Mouse (Mus musculus) C2C12 (cell line): ENCODE measurements around the gene Col16a1. TPM values are rescaled to one million over a fixed set of nuclear protein-coding genes. Genes with fewer than 3 reads are reported as not detected.

ENCODE experiments used
- H3K27me3 ChIP-seq: one replicate; pipeline ENCODE4 v1.6.1; 2011; ENCODE audit not compliant: control insufficient read depth, insufficient read depth, insufficient read length
- H3K36me3 ChIP-seq: one replicate; pipeline ENCODE4 v1.6.1; 2011; ENCODE audit not compliant: control insufficient read depth, insufficient read depth
- H3K4me3 ChIP-seq: one replicate; pipeline ENCODE4 v1.5.1; 2011; ENCODE audit warnings: mild to moderate bottlenecking, control low read depth; ENCODE audit not compliant: poor library complexity, insufficient read depth, severe bottlenecking
- H3K79me2 ChIP-seq: one replicate; pipeline ENCODE4 v1.6.1; 2011; ENCODE audit not compliant: control insufficient read depth, insufficient read depth
- H3K79me3 ChIP-seq: one replicate; pipeline ENCODE4 v1.6.1; 2011; ENCODE audit warnings: low read depth, control low read depth
- H3ac ChIP-seq: one replicate; pipeline ENCODE3; 2011; ENCODE audit warnings: low read depth; ENCODE audit not compliant: control insufficient read depth, insufficient read length
- CEBPB ChIP-seq: IDR thresholded peaks from one replicate; pipeline ENCODE4 v1.6.1; 2011; ENCODE audit warnings: low read depth, mild to moderate bottlenecking, control low read depth, moderate library complexity
- CTCF ChIP-seq: IDR thresholded peaks from one replicate; pipeline ENCODE4 v1.5.1; 2011; ENCODE audit not compliant: control insufficient read depth, insufficient read depth, insufficient read length
- FOSL1 ChIP-seq: IDR thresholded peaks from one replicate; pipeline ENCODE4 v1.8.0; 2011; ENCODE audit warnings: mild to moderate bottlenecking, low read length; ENCODE audit not compliant: poor library complexity, insufficient read depth, severe bottlenecking
- MAX ChIP-seq: IDR thresholded peaks from one replicate; pipeline ENCODE4 v1.6.1; 2011; ENCODE audit warnings: mild to moderate bottlenecking, control low read depth
- MYOD1 ChIP-seq: IDR thresholded peaks from one replicate; pipeline ENCODE4 v1.6.1; 2011; ENCODE audit warnings: low read depth; ENCODE audit not compliant: control insufficient read depth, insufficient read length
- MYOG ChIP-seq: IDR thresholded peaks from one replicate; pipeline ENCODE4 v1.6.1; 2011; ENCODE audit not compliant: control insufficient read depth, insufficient read length; ENCODE audit errors: extremely low read depth
- USF1 ChIP-seq: IDR thresholded peaks from one replicate; pipeline ENCODE4 v1.6.1; 2011; ENCODE audit warnings: low read depth, mild to moderate bottlenecking, control low read depth, moderate library complexity
- polyA plus RNA-seq: library from polyadenylated mRNA; unstranded; fragments of >200 nt; fragmentation: generic; extraction: Trizol; gene quantifications from one replicate; pipeline ENCODE4 v1.2.1, GENCODE M21; 2012; ENCODE audit warnings: missing spikeins

Gene Col16a1
- polyA plus RNA-seq, 1 experiment = 7.5 TPM

DNA sequence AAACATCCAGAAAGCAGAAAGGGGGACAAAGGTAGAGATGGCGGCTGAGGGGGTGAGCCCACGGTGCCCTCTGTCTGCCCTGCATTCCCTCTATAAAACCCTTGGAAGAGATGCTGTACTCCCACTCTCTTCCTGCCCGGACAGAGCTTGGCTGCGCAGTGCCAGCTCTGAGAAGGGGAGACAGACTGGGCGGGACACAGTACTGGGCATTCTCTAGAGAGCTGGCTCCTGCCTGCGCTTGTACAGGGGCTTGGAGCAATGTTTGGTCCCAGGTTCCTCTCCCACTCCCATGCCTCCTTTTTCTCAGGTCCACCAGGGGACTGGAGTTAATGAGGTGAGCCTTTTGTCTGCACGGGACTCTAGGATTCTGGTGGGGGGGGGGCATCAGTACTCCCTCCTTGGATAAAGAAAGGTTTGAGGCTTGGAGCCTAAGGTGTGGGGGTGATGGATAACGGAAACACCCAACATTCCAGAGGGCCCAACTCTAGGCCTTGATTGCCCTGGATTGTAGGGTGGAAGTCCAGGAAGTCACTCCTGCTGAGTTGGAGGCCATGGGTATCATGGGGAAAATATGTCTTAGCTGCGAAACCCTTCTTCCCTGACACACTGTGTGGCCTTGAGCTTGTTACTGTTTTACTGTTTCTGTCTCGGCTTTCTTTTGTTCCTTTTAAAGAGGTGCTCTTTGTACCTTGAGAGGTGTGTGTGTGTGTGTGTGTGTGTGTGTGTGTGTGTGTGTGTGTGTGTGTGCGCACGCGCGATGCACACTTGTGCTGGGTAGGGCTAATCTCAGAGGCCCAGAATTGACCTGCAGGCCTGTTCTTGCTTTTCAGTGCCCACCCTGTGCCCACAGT lies 7.7 kb downstream of the Col16a1 start:
- TF ChIP-seq CEBPB = no peak
- TF ChIP-seq CTCF = no peak
- no peak for TF ChIP-seq MYOD1
- TF ChIP-seq MYOG = no peak
- TF ChIP-seq FOSL1 = no peak
- no peak for TF ChIP-seq USF1
- TF ChIP-seq MAX = no peak
- Histone ChIP-seq H3K27me3 (no peaks in the 10 kb centered on the region), H3K4me3 (no peak overlapping the region), H3K79me2 (no peaks in the 10 kb centered on the region), H3K36me3 (peaks cover 5% of the 10 kb centered on the region), H3K79me3 (no peaks in the 10 kb centered on the region), H3ac (no peak overlapping the region)

GRCm38 (mm10) chr4:130056011-130056322 lies 8.3 kb downstream of the Col16a1 start:
- TF ChIP-seq MAX (no peak), MYOD1 (no peak), CTCF (no peak), USF1 (no peak), CEBPB (no peak), MYOG (no peak), FOSL1 (no peak)
- no peaks in the 10 kb centered on the region for H3K27me3 ChIP-seq
- H3K79me3 ChIP-seq = no peaks in the 10 kb centered on the region
- no peak overlapping the region for H3ac ChIP-seq
- H3K36me3 ChIP-seq = peaks cover 5% of the 10 kb centered on the region
- H3K79me2 ChIP-seq = no peaks in the 10 kb centered on the region
- H3K4me3 ChIP-seq = no peak overlapping the region

- TF ChIP-seq FOSL1 = no peak
- TF ChIP-seq CEBPB = no peak
- no peak for TF ChIP-seq MAX
- TF ChIP-seq USF1 = no peak
- no peak for TF ChIP-seq CTCF
- TF ChIP-seq MYOD1 = no peak
- no peak for TF ChIP-seq MYOG
- H3ac ChIP-seq = no peak overlapping the region
- peaks cover 5% of the 10 kb centered on the region for H3K36me3 ChIP-seq
- H3K4me3 ChIP-seq = no peak overlapping the region
- no peaks in the 10 kb centered on the region for H3K27me3 ChIP-seq
- H3K79me3 ChIP-seq = no peaks in the 10 kb centered on the region
- H3K79me2 ChIP-seq = no peaks in the 10 kb centered on the region
These were observed 8.8 kb downstream of the Col16a1 start for GRCm38 (mm10) chr4:130056471-130056870.

GRCm38 (mm10) chr4:130060937-130061336 lies 13.3 kb downstream of the Col16a1 start:
- no peaks in the 10 kb centered on the region for H3K79me2 ChIP-seq
- no peak overlapping the region for H3K4me3 ChIP-seq
- no peaks in the 10 kb centered on the region for H3K79me3 ChIP-seq
- H3ac ChIP-seq = no peak overlapping the region
- H3K27me3 ChIP-seq = no peaks in the 10 kb centered on the region
- H3K36me3 ChIP-seq = peaks cover 5% of the 10 kb centered on the region
- no peak for TF ChIP-seq MYOD1
- TF ChIP-seq CTCF = no peak
- TF ChIP-seq USF1 = no peak
- no peak for TF ChIP-seq MYOG
- TF ChIP-seq MAX = no peak
- no peak for TF ChIP-seq CEBPB
- no peak for TF ChIP-seq FOSL1

GRCm38 (mm10) chr4:130063191-130063590 lies 15.6 kb downstream of the Col16a1 start:
- no peak overlapping the region for H3K4me3 ChIP-seq
- H3K27me3 ChIP-seq = no peaks in the 10 kb centered on the region
- H3K36me3 ChIP-seq = peaks cover 5% of the 10 kb centered on the region
- H3ac ChIP-seq = no peak overlapping the region
- no peaks in the 10 kb centered on the region for H3K79me2 ChIP-seq
- TF ChIP-seq CTCF (no peak), MAX (no peak), CEBPB (no peak), MYOG (no peak), FOSL1 (no peak), MYOD1 (no peak), USF1 (no peak)
- H3K79me3 ChIP-seq = no peaks in the 10 kb centered on the region

DNA sequence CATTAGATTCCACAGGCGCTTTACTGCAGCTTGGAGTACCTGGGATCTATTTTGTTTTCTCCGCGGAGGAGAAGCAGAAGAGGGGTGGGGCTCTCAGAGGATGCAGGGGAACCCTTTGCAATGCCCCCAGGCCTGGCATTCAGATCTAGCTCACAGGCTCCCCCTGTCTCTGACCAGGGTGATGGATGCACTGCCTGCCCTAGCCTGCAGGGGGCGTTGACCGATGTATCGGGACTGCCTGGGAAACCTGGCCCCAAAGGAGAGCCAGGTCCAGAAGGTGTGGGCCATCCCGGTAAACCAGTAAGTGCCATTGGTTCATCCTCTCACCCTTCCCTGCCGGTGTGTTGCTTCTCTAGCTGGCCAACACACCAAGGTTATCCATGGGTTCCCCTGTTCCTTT lies 19.2 kb downstream of the Col16a1 start:
- H3K79me3 ChIP-seq = no peaks in the 10 kb centered on the region
- H3ac ChIP-seq = no peak overlapping the region
- no peak overlapping the region for H3K4me3 ChIP-seq
- H3K36me3 ChIP-seq = no peaks in the 10 kb centered on the region
- peak; percentile 94 for TF ChIP-seq CTCF
- no peak for TF ChIP-seq USF1
- H3K27me3 ChIP-seq = no peaks in the 10 kb centered on the region
- no peaks in the 10 kb centered on the region for H3K79me2 ChIP-seq
